Mouse (Mus musculus): ENCODE measurements at regions not wholly inside any gene's neighbourhood (a gene's known extent, or its start where the extent isn't known, plus 50 kb on each side); places are given as distances from the start of the nearest gene placed in this dataset.

GRCm38 (mm10) chr14:76873684-76874083 is 162.9 kb upstream of the Ccdc122 start:
- Histone ChIP-seq H3K9me3 (ENCODE audit: control insufficient read depth, insufficient read depth, low read depth, low read length) (no peaks in the 10 kb centered on the region), H3K4me3 (ENCODE audit: insufficient read depth in 1 of 2, low read depth in 1 of 2, low read length in 2 of 2, poor library complexity in 1 of 2, severe bottlenecking in 1 of 2) (no peak overlapping the region), H3K36me3 (ENCODE audit: control insufficient read depth, insufficient read depth, low read length, poor library complexity, severe bottlenecking) (no peaks in the 10 kb centered on the region), H3K9ac (ENCODE audit: insufficient read depth, low read depth, low read length, poor library complexity, severe bottlenecking) (no peak overlapping the region), H3K4me1 (ENCODE audit: control insufficient read depth in 2 of 2, insufficient read depth in 2 of 2, low read length in 2 of 2, poor library complexity in 1 of 2) (no peaks in the 10 kb centered on the region), H3K27ac (ENCODE audit: insufficient read depth, low read depth, low read length, poor library complexity, severe bottlenecking) (no peak overlapping the region)
- in situ Hi-C loops (cut with MboI; ENCODE audit: low sequenced_read_pairs in 2 of 2, unreplicated experiment in 2 of 2): loop anchor here in 1 of 2 experiments (10.0 kb wide), 1 partner anchor 369 kb away; no protein-coding TSS in a partner anchor
- TF ChIP-seq HCFC1 (IDR thresholded peaks at IDR 0.05; ENCODE audit: borderline replicate concordance, insufficient read depth, low read length): no peak
- no peak for DNase-seq (ENCODE audit: low read depth, low spot score)

- in situ Hi-C loops (cut with MboI; ENCODE audit: low sequenced_read_pairs in 2 of 2, unreplicated experiment in 2 of 2): loop anchor here in 1 of 2 experiments (10.0 kb wide), 1 partner anchor 368 kb away; no protein-coding TSS in a partner anchor
- Histone ChIP-seq H3K4me3 (ENCODE audit: insufficient read depth in 1 of 2, low read depth in 1 of 2, low read length in 2 of 2, poor library complexity in 1 of 2, severe bottlenecking in 1 of 2) (no peak overlapping the region), H3K9me3 (ENCODE audit: control insufficient read depth, insufficient read depth, low read depth, low read length) (no peaks in the 10 kb centered on the region), H3K4me1 (ENCODE audit: control insufficient read depth in 2 of 2, insufficient read depth in 2 of 2, low read length in 2 of 2, poor library complexity in 1 of 2) (no peaks in the 10 kb centered on the region), H3K9ac (ENCODE audit: insufficient read depth, low read depth, low read length, poor library complexity, severe bottlenecking) (no peak overlapping the region), H3K27ac (ENCODE audit: insufficient read depth, low read depth, low read length, poor library complexity, severe bottlenecking) (no peak overlapping the region), H3K36me3 (ENCODE audit: control insufficient read depth, insufficient read depth, low read length, poor library complexity, severe bottlenecking) (no peaks in the 10 kb centered on the region)
- DNase-seq (ENCODE audit: low read depth, low spot score): no peak
- TF ChIP-seq ZC3H11A (IDR thresholded peaks at IDR 0.05; ENCODE audit: borderline replicate concordance, low read depth, low read length): no peak
- TF ChIP-seq MAFK (IDR thresholded peaks at IDR 0.05; ENCODE audit: insufficient read depth, low read depth, low read length): no peak
- no peak for TF ChIP-seq HCFC1 (IDR thresholded peaks at IDR 0.05; ENCODE audit: borderline replicate concordance, insufficient read depth, low read length)
- no peak for TF ChIP-seq ZNF384 (IDR thresholded peaks at IDR 0.05; ENCODE audit: low read depth, low read length)
- TF ChIP-seq CHD2 (IDR thresholded peaks at IDR 0.05; ENCODE audit: low read depth, low read length): no peak
Measured at GRCm38 (mm10) chr14:76872976-76873375, 163.6 kb upstream of the Ccdc122 start.

- no peak overlapping the region for H3K4me3 ChIP-seq (ENCODE audit: insufficient read depth in 1 of 2, low read depth in 1 of 2, low read length in 2 of 2, poor library complexity in 1 of 2, severe bottlenecking in 1 of 2)
- H3K9me3 ChIP-seq (ENCODE audit: control insufficient read depth, insufficient read depth, low read depth, low read length): no peaks in the 10 kb centered on the region
- in situ Hi-C loops (cut with MboI; ENCODE audit: low sequenced_read_pairs in 2 of 2, unreplicated experiment in 2 of 2): loop anchor here in 1 of 2 experiments (10.0 kb wide), 1 partner anchor 368 kb away; no protein-coding TSS in a partner anchor
- H3K9ac ChIP-seq (ENCODE audit: insufficient read depth, low read depth, low read length, poor library complexity, severe bottlenecking): no peak overlapping the region
- no peak for DNase-seq (ENCODE audit: low read depth, low spot score)
- TF ChIP-seq ZC3H11A (IDR thresholded peaks at IDR 0.05; ENCODE audit: borderline replicate concordance, low read depth, low read length): no peak
- TF ChIP-seq HCFC1 (IDR thresholded peaks at IDR 0.05; ENCODE audit: borderline replicate concordance, insufficient read depth, low read length): no peak
- no peak for TF ChIP-seq ZNF384 (IDR thresholded peaks at IDR 0.05; ENCODE audit: low read depth, low read length)
- no peak for TF ChIP-seq CHD2 (IDR thresholded peaks at IDR 0.05; ENCODE audit: low read depth, low read length)
- TF ChIP-seq MAFK (IDR thresholded peaks at IDR 0.05; ENCODE audit: insufficient read depth, low read depth, low read length): no peak
- H3K36me3 ChIP-seq (ENCODE audit: control insufficient read depth, insufficient read depth, low read length, poor library complexity, severe bottlenecking): no peaks in the 10 kb centered on the region
- no peaks in the 10 kb centered on the region for H3K4me1 ChIP-seq (ENCODE audit: control insufficient read depth in 2 of 2, insufficient read depth in 2 of 2, low read length in 2 of 2, poor library complexity in 1 of 2)
- H3K27ac ChIP-seq (ENCODE audit: insufficient read depth, low read depth, low read length, poor library complexity, severe bottlenecking): no peak overlapping the region
Measured at GRCm38 (mm10) chr14:76872510-76872909, 164.1 kb upstream of the Ccdc122 start.

- TF ChIP-seq ZC3H11A (IDR thresholded peaks at IDR 0.05; ENCODE audit: borderline replicate concordance, low read depth, low read length): no peak
- no peak for TF ChIP-seq HCFC1 (IDR thresholded peaks at IDR 0.05; ENCODE audit: borderline replicate concordance, insufficient read depth, low read length)
- no peak for TF ChIP-seq ZNF384 (IDR thresholded peaks at IDR 0.05; ENCODE audit: low read depth, low read length)
- in situ Hi-C loops (cut with MboI; ENCODE audit: low sequenced_read_pairs in 2 of 2, unreplicated experiment in 2 of 2): no loop called here
- H3K36me3 ChIP-seq (ENCODE audit: control insufficient read depth, insufficient read depth, low read length, poor library complexity, severe bottlenecking): no peaks in the 10 kb centered on the region
Measured at GRCm38 (mm10) chr14:76868831-76869230, 167.7 kb upstream of the Ccdc122 start.

GRCm38 (mm10) chr14:76868131-76868530 is 168.4 kb upstream of the Ccdc122 start:
- H3K4me3 ChIP-seq (ENCODE audit: insufficient read depth in 1 of 2, low read depth in 1 of 2, low read length in 2 of 2, poor library complexity in 1 of 2, severe bottlenecking in 1 of 2): no peak overlapping the region
- no peaks in the 10 kb centered on the region for H3K4me1 ChIP-seq (ENCODE audit: control insufficient read depth in 2 of 2, insufficient read depth in 2 of 2, low read length in 2 of 2, poor library complexity in 1 of 2)
- in situ Hi-C loops (cut with MboI; ENCODE audit: low sequenced_read_pairs in 2 of 2, unreplicated experiment in 2 of 2): no loop called here
- H3K9ac ChIP-seq (ENCODE audit: insufficient read depth, low read depth, low read length, poor library complexity, severe bottlenecking): no peak overlapping the region
- H3K9me3 ChIP-seq (ENCODE audit: control insufficient read depth, insufficient read depth, low read depth, low read length): no peaks in the 10 kb centered on the region
- no peak overlapping the region for H3K27ac ChIP-seq (ENCODE audit: insufficient read depth, low read depth, low read length, poor library complexity, severe bottlenecking)
- no peak for DNase-seq (ENCODE audit: low read depth, low spot score)
- no peak for TF ChIP-seq ZC3H11A (IDR thresholded peaks at IDR 0.05; ENCODE audit: borderline replicate concordance, low read depth, low read length)
- no peak for TF ChIP-seq HCFC1 (IDR thresholded peaks at IDR 0.05; ENCODE audit: borderline replicate concordance, insufficient read depth, low read length)
- TF ChIP-seq CHD2 (IDR thresholded peaks at IDR 0.05; ENCODE audit: low read depth, low read length): no peak
- H3K36me3 ChIP-seq (ENCODE audit: control insufficient read depth, insufficient read depth, low read length, poor library complexity, severe bottlenecking): no peaks in the 10 kb centered on the region

More at GRCm38 (mm10) chr14:76868831-76869230, 167.7 kb upstream of the Ccdc122 start:
- Histone ChIP-seq H3K4me3 (ENCODE audit: insufficient read depth in 1 of 2, low read depth in 1 of 2, low read length in 2 of 2, poor library complexity in 1 of 2, severe bottlenecking in 1 of 2) (no peak overlapping the region), H3K9me3 (ENCODE audit: control insufficient read depth, insufficient read depth, low read depth, low read length) (no peaks in the 10 kb centered on the region), H3K27ac (ENCODE audit: insufficient read depth, low read depth, low read length, poor library complexity, severe bottlenecking) (no peak overlapping the region), H3K4me1 (ENCODE audit: control insufficient read depth in 2 of 2, insufficient read depth in 2 of 2, low read length in 2 of 2, poor library complexity in 1 of 2) (no peaks in the 10 kb centered on the region), H3K9ac (ENCODE audit: insufficient read depth, low read depth, low read length, poor library complexity, severe bottlenecking) (no peak overlapping the region)
- no peak for DNase-seq (ENCODE audit: low read depth, low spot score)
